Comparison of ENCODE assay signal across 14 mouse cellular contexts in the genomic region with DNA sequence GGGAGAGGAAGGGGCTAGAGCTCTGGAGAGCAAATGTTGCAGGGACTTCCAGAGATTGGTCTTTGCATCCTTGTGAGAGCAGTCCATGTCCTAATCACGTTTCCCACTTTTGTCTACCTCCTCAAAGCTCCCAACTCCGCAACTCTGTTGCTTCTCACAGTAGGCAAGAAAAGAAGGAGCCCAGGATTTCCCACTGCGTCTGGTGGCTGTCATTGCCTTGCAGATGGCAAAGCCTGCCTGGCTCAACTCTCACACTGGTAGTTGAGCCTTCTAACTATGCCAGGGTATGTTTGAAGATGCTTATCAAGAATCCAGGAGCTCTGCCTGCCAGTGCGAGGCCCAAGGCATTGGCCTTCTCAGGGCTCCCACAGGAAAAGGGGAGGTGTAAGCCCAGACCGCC. TPM values are rescaled to one million over a fixed set of nuclear protein-coding genes. Genes with fewer than 3 reads are reported as not detected.
DNase-seq lines count a peak whose midpoint lies in the region; ATAC-seq and TF ChIP-seq lines count a peak whose summit lies in the region.
"Had no signal": no experiment of that assay in that cellular context is flagged by ENCODE, and none has a peak within 500 bp of the region (broad histone marks: within the 10 kb centered on the region; RNA-seq: fewer than 3 reads in every experiment).

No protein-coding gene starts in this region.

- DNase-seq in layer of hippocampus, adult 2 months (ENCODE audit: low spot score in 2 of 2): no peak
- no peak for DNase-seq in layer of hippocampus, postnatal 10 days (ENCODE audit: low spot score in 2 of 2)
- peak; percentile 34 for DNase-seq in MN1 (ENCODE audit: low spot score)
- DNase-seq in brain, adult 2 months (ENCODE audit: low read depth, low spot score): peak; percentile 62
- no peak for DNase-seq in right cerebral cortex, adult 2 months (ENCODE audit: low spot score in 2 of 2)

- no peak for ATAC-seq in midbrain, embryonic 16.5 days
- ATAC-seq in intestine, postnatal 0 days: no peak
- ATAC-seq: inflammation-experienced regulatory T-cells, adult 6 months; liver, embryonic 12.5 days had no signal

- H3K27me3 ChIP-seq in midbrain, embryonic 16.5 days (ENCODE audit: control insufficient read depth, insufficient read depth, low read depth, low read length): no peaks in the 10 kb centered on the region
- H3K27me3 ChIP-seq in intestine, postnatal 0 days (replicated peaks; ENCODE audit: control insufficient read depth, insufficient read depth, low read length): peaks cover 60% of the 10 kb centered on the region

- H3K27ac ChIP-seq in layer of hippocampus, adult 2 months: peak overlapping the region; percentile 96
- peak overlapping the region; percentile 46; the same call in 1 of the 2 replicates for H3K27ac ChIP-seq in midbrain, embryonic 16.5 days (ENCODE audit: low read length)
- H3K27ac ChIP-seq in intestine, postnatal 0 days (ENCODE audit: low read depth, low read length): no peak overlapping the region
- H3K27ac ChIP-seq: kidney, postnatal 0 days; liver, embryonic 12.5 days had no signal

- H3K36me3 ChIP-seq in midbrain, embryonic 16.5 days (ENCODE audit: control insufficient read depth, insufficient read depth, low read length): no peaks in the 10 kb centered on the region
- no peaks in the 10 kb centered on the region for H3K36me3 ChIP-seq in intestine, postnatal 0 days (ENCODE audit: control insufficient read depth, insufficient read depth)
- H3K36me3 ChIP-seq: liver, embryonic 12.5 days had no signal

- TF ChIP-seq CTCF in layer of hippocampus, adult 2 months (conservative IDR thresholded peaks at IDR 0.05): no peak
- TF ChIP-seq CTCF in intestine, postnatal 0 days (IDR thresholded peaks at IDR 0.05; ENCODE audit: low read depth): no peak

- WGBS in midbrain, embryonic 16.5 days: 19% methylated on average over 5 of the region's 5 CpGs
- WGBS in intestine, postnatal 0 days: 29% methylated on average over 5 of the region's 5 CpGs

- H3K4me3 ChIP-seq in layer of hippocampus, adult 2 months: peak overlapping the region; percentile 84
- no peak overlapping the region for H3K4me3 ChIP-seq in midbrain, embryonic 16.5 days (ENCODE audit: low read depth, low read length)
- no peak overlapping the region for H3K4me3 ChIP-seq in intestine, postnatal 0 days (ENCODE audit: low read depth, low read length)
- H3K4me3 ChIP-seq: liver, embryonic 12.5 days had no signal

- no peak overlapping the region for H3K9ac ChIP-seq in midbrain, embryonic 16.5 days (ENCODE audit: low read depth, low read length)
- H3K9ac ChIP-seq in intestine, postnatal 0 days (ENCODE audit: low read depth, low read length): no peak overlapping the region
- H3K9ac ChIP-seq: liver, embryonic 12.5 days had no signal

- H3K9me3 ChIP-seq in midbrain, embryonic 16.5 days (replicated peaks; ENCODE audit: control insufficient read depth, low read length, poor library complexity, severe bottlenecking): no peaks in the 10 kb centered on the region
- H3K9me3 ChIP-seq in intestine, postnatal 0 days (ENCODE audit: control insufficient read depth): no peaks in the 10 kb centered on the region
- H3K9me3 ChIP-seq: liver, embryonic 12.5 days had no signal

- peaks cover 48% of the 10 kb centered on the region for H3K4me1 ChIP-seq in midbrain, embryonic 16.5 days (ENCODE audit: control insufficient read depth, insufficient read depth, low read length)
- no peaks in the 10 kb centered on the region; the same call in 1 of the 2 replicates for H3K4me1 ChIP-seq in intestine, postnatal 0 days (replicated peaks; ENCODE audit: control insufficient read depth, insufficient read depth, low read length)

- peak overlapping the region; percentile 85; the same call in 1 of the 2 replicates for H3K4me2 ChIP-seq in midbrain, embryonic 16.5 days (ENCODE audit: low read length)
- no peak overlapping the region for H3K4me2 ChIP-seq in intestine, postnatal 0 days (replicated peaks; ENCODE audit: low read depth)
- H3K4me2 ChIP-seq: liver, embryonic 12.5 days had no signal

RNA-seq across cellular contexts. Expression of a gene that starts 1.6 kb away (rescaled TPM):
- total RNA-seq in layer of hippocampus, adult 2 months (2021): 100 to 1,000 TPM; 549 to 563 TPM
- total RNA-seq in layer of hippocampus, postnatal 10 days (2021): 100 to 1,000 TPM; 390 to 419 TPM
- 15.8 and 17.0 TPM in 2 replicates for polyA plus RNA-seq in midbrain, embryonic 16.5 days (2015; fragmentation: Nextera tagmentation; extraction: Ambion mirVana)
- 0.43 and 0.70 TPM in 2 replicates for polyA plus RNA-seq in intestine, postnatal 0 days (2015; fragmentation: Nextera tagmentation; extraction: Ambion mirVana)
- total RNA-seq: granulocyte monocyte progenitor cell, adult 5-6 weeks; megakaryocyte progenitor cell, adult 5-6 weeks had no signal

RNA-seq across cellular contexts. Expression of a gene that starts 54.0 kb away (rescaled TPM):
- 1 to 10 TPM in 1 of 2 experiments, under 1 TPM in 1; 0.42 to 1.0 TPM for total RNA-seq in layer of hippocampus, adult 2 months (2021)
- under 1 TPM; 0.18 to 0.48 TPM for total RNA-seq in layer of hippocampus, postnatal 10 days (2021)
- not detected in 2 replicates for polyA plus RNA-seq in midbrain, embryonic 16.5 days (2015; fragmentation: Nextera tagmentation; extraction: Ambion mirVana)
- polyA plus RNA-seq in intestine, postnatal 0 days (2015; fragmentation: Nextera tagmentation; extraction: Ambion mirVana): not detected in 2 replicates
- total RNA-seq: gastrocnemius, adult 18-20 months; granulocyte monocyte progenitor cell, adult 5-6 weeks had no signal
- polyA plus RNA-seq: inflammation-experienced regulatory T-cells, adult 6 months; kidney, postnatal 0 days; lung, embryonic 16.5 days had no signal

Comparison
In these comparisons a context has a peak if more than half of its experiments do, and no peak if none do; other contexts are left out.
1. DNase-seq: peak in MN1 (single experiment) and brain, adult 2 months (single experiment); none in layer of hippocampus, adult 2 months (0 of 2), layer of hippocampus, postnatal 10 days (0 of 2) and right cerebral cortex, adult 2 months (0 of 2).